Mouse (Mus musculus) retina, embryonic 14.5 days (tissue): ENCODE measurements at regions not wholly inside any gene's neighbourhood (a gene's known extent, or its start where the extent isn't known, plus 50 kb on each side); places are given as distances from the start of the nearest gene placed in this dataset.

ENCODE experiments used
- DNase-seq: peaks from one replicate; pipeline ENCODE4 v3.0.0-alpha.2; 2015; ENCODE audit warnings: low spot score

DNA sequence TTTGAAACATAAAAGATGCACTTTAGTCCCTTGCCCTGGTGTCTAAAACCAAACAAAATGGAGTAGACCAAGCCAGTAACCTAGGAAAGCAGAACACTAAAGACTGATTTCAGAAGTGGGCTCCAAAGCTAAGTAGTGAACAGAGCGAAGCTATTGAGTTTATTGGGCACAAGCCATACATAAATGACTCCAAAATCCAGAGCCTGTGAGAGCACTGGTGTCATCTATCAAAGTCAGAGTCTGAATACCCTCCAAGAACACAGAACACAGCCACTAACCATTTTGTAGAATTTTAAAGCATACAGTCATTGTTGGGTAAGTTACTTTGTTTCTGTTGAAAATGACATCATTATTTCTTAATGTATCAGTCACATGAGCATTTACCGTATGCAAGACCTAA is 175.0 kb upstream of the Lrig3 start:
- DNase-seq, result no peak

DNA sequence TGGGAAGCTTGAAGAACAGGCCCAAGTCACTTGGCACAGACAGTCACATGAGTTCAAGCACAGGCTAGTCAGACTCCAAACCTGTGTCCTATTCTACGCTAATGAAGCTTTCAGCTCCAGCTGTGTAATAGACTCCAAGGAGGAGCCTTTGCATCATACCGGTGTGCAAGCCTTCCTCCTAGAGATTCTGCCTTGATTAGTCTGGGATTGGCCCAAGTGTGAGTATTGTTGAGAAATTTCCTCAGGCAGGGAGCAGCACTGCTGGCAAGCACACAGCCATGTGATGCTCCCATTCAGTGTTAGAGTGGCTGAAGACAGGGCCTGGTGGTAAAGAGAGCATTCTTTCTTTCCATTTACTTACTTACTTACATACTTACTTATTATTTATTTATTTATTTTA is 171.5 kb upstream of the Lrig3 start:
- DNase-seq, result no peak

DNA sequence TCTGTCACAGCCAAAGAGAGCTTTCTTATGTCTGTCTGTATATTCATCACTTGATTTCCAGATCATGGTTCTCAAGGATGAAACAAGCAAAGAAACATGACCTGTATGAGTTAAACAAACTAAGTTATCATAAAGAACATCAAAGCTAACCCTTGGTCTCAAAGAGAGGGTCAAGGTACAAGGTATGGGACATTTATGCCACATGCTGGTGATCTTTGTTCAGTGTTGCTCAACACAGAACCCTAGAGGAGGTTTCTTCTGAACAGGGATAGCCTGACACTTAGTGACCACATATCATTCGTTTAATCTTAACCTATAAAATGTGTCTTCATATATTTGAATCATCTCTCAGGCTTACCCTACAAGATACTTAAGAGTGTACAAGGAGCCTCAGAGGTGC is 170.6 kb upstream of the Lrig3 start:
- no peak for DNase-seq

DNA sequence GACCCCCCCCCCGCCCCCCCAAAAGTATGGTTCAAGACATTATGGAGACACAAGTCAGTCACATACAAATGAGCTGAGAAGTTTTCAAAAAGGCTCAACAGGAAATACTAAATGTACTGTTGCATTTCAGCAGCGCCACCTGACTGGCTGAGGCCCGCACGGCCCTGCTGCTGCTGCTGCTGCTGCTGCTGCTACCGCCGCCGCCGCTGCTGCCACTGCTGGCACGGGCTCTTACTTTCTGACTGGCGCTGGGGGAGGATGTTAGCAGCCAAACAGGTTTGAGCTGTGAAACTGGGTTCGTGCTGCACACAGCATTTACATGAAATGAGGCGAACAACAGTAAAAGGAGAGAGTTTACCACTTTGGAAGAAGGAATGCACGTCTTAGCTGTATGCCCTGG is 167.3 kb upstream of the Lrig3 start:
- DNase-seq, result peak; percentile 36

DNA sequence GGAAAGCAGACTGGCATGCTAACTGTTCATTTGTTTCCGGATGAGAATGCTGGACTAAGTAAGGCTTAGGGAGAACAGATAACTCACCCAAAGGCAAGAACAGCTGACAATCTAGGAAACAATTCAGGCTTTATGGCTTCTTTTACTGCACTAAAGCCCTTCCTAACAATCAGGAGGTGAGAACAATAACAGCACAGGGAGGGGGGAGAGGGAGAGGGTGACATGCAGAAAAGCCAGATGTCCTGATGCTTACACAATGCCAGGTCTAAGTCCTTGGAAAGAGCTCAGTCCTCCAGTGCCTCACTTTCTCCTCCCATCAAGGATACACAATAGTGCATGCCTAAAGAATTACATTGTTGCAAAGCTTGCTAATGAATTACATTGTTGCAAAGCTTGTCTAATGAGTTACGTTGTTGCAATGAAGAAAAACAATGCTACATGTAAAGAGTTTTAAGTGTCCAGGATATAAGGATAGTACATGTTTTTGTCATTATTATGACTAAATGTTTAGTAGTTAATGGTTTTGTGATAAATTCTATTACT is 165.3 kb upstream of the Lrig3 start:
- peak; percentile 30 for DNase-seq

DNA sequence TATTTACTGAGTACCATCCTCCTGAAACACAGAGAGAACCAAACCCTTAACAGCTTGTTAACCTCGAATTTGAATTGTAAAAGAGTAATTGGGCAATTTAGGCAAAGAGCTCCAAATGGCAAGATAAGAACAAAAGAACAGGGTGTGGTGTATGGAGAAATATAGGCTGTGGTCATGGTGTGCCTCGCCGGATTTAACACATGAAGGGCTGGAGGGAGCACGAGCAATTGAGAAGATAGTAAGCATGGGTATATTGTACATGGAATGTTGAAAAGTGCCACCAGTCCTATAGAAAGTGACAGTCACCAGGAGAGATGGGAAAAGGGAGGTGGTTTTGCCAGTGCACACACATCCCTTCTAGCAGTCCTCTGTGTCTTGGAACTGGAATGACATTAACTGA is 164.5 kb upstream of the Lrig3 start:
- DNase-seq, result no peak

DNA sequence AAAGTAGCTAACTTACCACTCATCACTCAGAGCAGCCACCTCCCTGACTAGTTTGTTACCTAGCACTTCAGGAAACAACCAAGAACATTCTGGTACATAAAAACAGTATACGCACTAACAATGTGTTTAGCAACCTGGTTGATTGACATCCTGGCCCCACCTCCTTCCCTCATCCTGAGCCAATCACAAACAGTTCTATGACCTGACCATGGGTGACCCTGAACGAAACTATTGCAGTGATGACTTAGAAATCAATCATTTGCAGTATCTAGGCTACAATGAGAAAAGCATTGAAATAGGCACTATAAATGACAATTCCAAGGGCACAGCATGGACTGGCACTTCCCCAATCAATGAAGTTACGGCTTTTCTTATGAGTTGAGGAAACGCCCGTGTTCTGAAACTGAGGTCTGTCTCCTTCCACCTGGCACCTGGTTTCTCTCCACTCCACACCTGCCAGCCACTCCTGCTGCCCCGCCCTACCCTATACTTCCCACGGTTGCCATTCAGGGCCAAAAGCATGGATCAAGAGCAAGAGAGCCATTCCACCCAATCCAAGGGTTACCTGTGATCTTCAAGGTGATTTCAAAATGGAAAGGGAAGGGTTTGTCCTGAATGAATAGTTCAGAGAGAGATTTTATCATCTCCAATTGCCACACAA is 162.9 kb upstream of the Lrig3 start:
- no peak for DNase-seq

DNA sequence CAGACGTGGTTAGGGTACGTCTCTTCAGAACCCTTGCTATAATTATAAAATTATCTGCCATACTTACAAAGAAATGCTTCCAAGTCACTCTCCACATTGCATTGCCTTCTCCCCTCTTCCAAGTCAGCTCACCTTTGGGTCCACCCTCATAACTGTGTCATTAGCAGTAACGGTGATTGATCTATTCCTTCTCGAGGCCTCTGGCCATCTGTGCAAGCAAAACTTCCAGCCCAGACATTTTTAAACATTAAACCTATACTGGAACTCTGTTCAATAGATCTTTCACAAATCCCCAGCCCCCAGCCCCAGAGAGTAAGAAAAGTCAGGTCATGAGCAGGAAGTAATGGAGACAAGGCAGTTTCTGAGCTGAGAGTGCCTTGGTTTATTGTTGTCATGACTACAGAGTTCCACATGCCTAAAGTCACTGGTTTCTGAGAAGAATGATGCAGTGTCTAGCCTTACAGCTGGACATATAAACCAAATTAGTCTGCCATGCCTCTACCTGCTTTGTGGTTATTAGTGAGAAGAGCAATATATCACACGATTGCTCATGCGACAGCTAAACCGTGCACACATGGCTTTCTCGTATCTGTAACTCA is 156.1 kb upstream of the Lrig3 start:
- DNase-seq, result no peak

DNA sequence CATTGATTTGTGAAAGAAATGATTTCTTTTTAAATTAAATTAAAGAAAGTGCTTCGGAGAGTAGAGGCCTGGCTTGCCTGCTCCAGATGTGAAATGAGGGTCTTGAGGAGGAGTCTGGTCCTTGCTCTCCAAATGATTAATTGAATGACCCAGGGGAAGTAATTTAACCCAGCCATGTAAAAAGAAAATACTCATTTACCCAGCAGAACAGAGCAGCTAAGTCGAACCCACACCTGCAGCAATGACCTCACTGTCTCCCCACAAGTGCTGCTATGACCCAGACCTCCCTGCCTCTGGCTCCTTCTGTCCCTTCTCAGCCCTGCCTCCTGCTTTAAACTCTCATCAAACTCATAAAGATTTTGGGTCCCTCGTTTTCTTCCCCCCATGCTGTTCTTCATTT is 155.4 kb upstream of the Lrig3 start:
- no peak for DNase-seq

DNA sequence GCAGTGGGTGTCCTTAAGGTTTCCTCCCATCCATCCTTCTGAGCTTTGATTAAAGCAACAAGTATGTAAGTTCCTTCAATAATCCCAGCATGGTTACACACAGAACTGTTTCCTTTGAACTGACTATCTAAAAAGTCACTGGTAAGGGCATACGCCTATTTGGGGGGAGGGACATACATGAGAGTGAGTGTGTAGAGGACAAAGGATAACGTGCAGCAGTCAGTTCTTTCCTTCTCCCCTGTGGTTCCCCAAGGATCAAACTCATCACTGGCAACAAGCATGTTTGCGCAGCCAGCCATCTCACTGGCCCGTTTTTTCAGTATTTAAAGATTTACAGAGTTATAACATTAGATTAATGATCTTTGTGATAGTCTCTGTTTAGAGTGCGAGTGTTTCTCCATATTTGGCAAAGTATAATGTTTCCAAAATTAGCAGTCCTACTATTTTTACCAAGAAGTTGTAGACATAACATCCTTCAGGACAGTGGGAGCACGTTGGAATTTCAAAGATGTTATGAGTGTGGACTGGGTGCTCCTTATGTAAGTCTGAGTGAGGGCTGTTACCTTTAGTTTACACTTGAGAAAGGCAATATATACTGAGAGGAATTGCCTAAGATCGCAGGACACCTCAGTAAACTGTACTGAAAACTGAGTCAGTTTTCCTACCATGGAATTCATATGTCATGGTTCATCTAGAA is 151.6 kb upstream of the Lrig3 start:
- no peak for DNase-seq

DNA sequence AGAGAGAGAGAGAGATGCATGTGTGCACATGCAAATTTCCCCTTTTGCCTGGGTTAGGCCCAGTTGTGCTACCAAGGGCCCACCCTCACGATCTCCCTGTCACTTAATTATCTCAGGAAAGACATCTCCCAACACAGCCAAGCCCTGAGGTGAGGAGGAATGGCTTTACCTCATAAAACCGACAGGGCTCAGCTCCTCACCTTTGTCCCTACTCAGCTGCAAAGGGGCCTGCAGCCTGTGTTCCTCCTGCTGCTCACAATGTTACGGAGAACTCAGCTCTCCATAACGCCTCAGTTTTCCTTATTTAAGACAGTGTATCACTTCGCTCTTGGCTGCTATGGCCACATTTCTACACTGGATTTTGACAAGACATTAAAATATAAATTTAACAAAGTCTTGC is 133.8 kb upstream of the Lrig3 start:
- DNase-seq, result no peak

DNA sequence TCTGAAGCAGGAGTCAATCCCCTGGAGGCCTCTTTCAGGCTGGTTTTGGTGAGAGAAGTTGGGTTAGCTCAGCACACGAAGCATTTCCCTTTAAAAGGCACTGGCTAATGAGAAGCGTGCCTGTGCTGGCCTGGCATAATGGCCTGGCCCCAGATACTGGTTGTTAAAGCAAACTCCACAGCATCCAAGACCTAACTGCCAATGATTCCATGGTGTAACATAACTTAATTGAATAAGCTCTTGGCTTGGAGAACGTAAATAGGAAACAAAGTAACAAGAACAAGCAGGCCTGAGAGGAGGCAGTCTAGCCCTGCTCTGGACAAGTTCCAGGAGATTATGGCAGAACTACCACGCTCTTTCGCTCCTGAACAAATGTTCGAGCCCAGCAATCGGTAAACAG is 133.2 kb upstream of the Lrig3 start:
- DNase-seq, result no peak

DNA sequence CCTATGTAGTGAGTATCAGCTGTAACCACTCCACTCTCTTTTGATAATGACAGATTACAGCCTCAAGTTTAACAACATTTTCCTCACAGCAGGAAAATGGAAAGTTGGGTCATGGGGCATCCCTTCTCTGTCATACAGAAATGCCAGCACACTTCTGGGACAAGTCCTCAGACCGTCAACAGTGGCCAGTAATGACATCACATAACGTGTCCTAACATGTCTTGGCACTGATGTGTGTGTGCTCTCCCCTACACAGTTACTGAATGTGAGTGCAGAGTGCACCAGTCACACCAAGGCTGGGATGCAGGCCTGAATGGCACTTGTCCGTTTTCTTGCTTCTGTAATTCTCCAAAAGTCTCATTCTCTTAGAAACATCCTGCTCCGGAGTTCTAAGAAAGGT is 132.0 kb upstream of the Lrig3 start:
- DNase-seq, result no peak

DNA sequence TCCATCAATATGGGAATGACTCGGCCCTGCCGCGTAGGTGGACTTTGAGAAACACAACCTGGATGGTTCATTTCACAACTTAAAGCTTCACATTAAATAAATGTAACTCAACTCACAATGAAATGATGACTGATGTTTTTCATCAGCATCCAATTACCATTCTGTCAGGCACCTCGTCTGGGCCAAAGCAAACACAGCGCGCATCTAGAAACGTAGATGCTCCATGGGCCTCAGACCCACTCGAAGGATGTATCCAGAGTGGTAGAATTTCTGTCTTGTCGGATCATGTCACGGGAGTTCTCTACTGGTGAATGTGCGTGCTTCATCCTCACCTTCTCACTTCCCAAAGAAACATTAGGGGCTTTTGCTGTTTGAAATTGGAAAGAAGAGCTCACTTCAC is 127.0 kb upstream of the Lrig3 start:
- no peak for DNase-seq

DNA sequence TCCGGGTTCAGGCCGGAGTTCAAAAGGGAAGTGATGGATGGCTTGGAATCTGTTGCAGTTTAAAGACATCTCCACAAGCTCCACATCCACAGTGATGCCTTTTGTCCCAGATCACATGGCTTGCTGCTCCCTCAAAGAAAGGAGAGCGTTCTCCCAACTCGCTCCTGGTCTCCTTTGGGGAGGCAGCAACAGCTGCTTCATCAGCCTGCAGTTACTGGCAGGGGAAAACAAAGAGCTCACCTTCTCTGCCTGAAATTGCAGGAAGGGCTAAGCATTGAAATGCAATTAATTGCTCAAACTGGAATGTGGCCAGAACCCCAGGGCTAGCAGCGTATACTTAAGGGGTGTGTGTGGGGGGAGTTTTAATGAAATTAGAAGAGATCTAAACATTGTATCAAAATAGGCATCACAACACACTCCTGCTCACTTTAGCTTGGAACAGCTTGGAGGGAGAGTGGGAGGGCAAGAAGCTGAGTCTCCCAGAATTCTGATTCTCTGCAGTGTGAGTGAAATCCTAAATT is 126.3 kb upstream of the Lrig3 start:
- DNase-seq, result peak; percentile 36

DNA sequence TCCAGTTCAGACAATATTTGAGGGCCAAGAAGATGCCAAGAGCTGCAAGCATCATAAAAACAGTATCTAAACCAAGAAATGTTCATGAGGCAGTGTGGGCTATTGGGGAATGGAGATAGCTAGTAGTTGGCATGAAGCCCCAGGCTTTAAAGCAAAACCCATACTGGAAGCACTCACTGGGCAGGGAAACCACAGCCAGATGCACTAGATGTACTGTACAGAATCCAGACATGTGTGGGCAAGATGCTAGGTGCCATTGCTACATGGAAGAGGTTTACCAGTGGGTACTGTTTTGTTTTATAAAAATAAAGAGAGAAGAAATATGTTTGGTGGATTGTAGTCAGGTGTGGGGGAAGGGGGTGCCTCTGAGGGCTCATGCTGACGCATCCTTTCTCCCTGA is 125.6 kb upstream of the Lrig3 start:
- DNase-seq, result no peak

DNA sequence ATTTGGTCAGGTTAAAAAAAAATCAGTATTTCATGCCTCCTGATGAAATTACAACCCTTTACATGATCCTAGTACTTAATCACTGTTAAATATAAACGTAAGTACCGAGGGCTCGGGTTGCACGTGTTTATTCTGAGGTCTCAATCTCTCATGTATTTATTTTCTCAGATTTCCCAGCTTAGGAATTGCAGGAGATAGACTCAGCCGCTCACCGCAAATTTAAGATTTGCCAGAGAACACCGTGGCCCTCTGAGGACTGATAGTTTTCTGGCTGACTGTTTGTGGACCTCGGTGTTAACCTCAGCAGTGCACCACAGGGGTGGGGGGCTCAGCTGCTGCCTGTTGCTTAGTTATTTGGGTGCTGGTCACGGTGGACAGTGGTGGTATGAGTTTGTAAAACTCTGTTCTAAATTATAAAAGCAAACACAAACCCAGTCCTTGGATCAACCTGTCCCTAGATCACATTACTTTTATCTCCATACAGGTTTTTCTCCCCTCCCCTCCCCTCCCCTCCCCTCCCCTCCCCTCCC is 121.6 kb upstream of the Lrig3 start:
- DNase-seq, result no peak

DNA sequence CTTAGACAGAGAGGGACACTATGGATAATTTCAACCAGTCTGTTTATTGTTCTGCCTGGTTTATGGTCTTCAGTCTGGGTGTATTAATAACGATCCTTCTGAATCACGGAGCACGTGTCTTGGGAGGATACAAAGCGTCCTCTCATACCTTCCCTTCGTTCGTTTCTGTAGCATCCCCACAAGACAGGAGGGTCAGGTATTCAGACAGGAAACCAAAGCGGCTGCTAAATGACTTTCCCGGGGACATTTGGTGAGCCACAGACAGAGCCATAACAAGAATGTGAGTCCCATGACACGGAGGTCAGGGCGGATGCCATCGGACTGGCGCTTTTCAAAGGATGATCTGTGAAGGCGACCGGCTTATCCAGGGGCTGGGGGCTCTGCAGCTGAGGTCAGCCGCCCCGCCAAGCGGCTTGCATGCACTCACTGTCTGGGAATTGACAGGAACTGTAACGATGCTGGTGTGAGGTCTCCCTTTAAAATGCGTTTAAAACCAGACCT is 120.9 kb upstream of the Lrig3 start:
- DNase-seq, result peak; percentile 51

DNA sequence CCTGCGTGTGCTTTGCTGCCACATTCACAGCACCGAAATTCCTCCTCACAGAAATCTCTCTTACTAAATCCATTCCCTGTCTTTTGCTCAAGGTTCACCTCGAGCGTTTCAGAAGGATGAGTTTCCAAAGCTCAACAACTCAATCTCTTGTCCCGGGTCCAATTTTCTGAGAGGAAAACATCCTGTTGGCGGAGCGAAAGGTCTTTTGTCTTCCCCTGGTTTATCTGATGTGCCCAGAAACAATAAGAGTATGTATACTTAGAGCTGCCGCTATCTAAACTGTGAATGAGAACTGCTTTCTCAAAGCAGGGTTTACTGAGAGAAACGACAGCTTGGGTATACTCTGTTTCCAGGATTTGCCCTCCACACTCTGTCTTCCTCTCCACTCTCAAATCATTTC is 115.6 kb upstream of the Lrig3 start:
- DNase-seq, result no peak

DNA sequence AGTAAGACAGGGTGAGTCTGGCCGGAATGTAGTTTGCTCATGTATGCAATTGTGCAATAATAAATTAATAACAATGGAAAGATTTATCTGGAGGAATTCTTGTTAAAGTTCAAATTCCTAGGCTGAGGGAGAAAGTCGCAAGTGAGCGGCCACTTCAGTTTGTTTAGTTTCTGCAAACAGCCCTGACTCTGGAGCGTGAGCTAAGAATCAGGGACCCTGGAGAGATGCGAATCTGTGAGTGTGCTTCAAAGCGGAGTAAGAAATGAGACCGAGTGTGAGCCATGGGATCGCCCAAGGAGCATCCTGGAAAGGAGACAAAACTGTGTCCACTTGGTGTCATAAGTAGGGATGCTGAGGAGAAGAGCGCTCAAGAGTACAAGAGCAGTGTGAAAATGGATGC is 104.2 kb upstream of the Lrig3 start:
- DNase-seq, result no peak

DNA sequence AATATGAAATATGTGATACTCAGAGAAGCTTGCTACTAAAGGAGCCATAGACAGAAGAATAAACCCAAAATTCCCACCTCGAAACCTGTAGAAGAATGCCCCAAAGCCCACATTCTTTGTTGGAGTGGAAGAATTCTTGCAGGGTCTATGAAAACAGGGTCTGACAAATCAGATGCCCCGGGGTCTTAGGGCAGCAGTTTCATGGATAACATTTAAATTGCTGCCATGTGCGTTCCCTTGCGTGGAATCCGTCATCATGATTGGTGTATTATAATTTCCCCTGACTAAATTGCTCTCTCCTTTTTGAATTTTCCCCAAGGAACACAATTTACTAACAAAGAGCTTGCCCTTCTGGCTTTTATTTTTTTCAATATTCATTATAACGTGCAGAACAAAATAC is 99.6 kb upstream of the Lrig3 start:
- DNase-seq, result no peak

DNA sequence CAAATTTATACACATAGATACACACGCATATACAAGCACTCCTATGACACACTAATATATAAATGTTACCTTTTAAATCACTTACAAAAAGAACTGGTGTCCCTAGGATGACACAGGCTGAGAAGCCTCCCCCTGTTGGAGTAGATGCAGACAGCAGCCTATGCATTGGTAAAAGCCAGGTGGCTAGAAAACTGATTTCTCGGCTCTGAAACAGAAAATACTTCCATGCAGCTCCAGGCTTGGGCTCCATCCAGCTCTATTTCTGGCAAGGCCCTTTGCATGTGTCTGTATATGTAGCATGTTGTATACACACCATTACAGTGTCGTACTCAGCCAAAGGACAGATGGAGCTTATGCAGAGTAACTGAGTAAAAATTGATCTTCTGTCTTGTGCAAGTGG is 81.4 kb upstream of the Lrig3 start:
- no peak for DNase-seq

DNA sequence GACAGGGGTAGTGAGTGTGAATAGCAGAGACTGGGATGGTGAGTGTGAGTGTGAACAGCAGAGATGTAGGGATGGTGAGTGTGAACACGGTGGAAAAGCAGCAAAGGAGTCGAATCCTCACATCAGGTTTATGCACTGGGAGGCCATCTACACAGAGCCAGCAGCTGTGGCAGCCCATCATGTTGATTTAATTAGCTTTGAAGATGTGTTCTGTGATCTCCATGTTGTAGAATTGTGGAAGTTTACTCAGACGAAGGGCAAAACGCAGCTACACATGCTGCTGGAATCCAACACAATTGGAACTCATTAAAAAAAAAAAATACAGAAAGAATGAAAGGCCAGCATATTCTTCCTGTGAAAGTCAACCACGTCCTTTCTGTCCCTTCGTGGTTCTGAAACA is 80.2 kb upstream of the Lrig3 start:
- no peak for DNase-seq
